Mouse (Mus musculus) layer of hippocampus, adult 9-10 months (tissue): ENCODE measurements around the gene Etl4.

Source experiments
- DNase-seq: peaks from one replicate; pipeline ENCODE4 v3.0.0; 2022; ENCODE audit warnings: low spot score

Gene Etl4

DNA sequence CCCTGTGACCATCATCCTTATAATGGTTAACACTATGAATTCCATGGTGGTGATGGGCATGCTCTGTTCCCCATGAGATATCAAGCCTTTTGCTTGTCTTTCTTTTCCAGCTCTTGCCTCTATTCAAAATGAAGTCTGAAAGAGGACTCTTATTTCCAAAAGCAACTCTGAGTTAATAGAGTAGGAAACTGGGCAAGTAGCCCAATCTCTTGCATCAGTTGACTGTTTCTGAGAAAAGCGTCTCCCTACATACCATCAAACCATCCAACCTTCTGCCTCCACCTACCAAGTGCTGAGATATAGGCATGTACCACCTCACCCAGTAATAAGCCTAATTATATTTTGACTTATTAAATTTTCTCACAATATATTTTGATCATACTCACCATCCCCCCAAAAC, 658.9 kb downstream of the Etl4 start:
- DNase-seq = no peak

DNA sequence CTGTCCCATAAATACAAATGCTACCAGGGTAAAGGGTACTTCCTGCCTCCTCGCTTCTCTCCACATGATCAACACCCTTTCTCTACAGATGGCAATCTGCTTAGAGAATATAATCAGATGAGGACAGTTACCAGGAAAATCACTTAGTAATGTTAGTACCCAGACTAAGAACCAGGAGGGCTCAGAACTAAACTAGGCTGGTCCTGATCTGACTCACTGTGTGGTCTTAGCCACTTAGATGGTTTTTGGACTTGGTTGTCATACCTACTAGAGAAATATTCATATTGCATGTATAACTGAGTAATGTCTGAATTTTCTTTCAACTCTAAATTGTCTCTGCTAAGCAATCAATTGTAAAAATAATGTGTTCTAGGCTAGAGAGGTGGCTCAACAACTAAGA, 662.4 kb downstream of the Etl4 start:
- DNase-seq = no peak

DNA sequence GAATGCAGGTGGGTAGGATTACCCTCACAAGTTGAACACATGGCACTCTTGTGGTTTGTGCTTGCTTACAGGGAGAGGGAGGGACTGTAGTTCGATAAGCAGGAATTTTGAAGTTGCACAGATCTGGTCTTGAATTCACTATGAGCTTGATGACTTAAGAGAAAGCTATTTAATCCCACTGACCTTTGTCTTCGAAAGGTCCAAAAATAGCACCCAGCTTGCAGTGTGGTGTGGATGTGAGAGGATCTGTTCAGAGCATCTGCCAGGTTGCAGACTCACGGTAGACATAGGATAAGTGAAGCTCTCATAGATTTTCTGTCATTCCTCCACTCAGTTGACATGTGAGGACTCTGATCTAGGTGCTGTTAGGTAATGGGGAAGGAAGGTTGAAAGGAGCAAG, 670.8 kb downstream of the Etl4 start:
- no peak for DNase-seq

DNA sequence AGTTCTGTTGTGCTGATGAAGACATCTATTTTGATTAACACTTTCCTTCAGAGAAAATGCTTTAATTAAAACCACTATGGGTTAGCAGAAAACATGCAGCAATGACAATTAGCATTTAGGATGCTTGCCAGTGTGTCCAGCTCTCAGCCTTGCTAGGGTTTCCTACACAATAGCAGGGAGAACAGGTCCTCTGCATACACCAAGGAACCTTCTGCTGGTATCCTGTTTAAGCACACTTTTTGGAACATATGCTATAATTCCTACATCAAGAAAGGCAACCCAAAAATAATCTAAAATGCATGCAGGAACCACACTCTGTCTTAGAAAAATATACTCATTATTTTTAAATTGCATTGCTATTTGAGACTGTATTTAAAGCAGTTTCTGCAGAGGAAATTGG, 673.5 kb downstream of the Etl4 start:
- no peak for DNase-seq

DNA sequence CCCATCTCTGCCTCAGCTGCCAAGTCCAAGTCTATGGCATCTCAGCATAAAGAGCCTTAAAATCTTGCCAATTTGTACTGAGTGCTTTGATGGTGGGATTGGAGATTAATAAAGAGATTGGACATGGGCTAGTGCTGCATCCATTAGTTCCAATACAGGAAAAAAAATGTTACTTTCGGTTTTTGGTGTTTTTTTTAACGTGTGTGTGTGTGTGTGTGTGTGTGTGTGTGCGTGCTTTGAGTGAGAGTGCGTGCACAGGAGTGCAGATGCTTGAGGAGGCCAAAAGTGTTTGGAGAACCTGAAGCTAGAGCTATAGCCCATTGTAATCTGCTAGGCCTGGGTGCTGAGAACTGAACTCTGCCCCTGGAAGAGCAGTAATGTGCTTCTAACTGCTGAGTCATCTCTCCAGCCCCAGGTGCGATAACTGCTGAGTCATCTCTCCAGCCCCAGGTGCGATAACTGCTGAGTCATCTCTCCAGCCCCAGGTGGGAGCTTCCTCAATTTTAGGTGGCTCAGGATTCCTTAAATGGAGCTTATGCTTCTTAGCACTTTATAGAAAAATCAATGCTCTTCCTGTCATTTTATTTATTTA, 674.1 kb downstream of the Etl4 start:
- no peak for DNase-seq

DNA sequence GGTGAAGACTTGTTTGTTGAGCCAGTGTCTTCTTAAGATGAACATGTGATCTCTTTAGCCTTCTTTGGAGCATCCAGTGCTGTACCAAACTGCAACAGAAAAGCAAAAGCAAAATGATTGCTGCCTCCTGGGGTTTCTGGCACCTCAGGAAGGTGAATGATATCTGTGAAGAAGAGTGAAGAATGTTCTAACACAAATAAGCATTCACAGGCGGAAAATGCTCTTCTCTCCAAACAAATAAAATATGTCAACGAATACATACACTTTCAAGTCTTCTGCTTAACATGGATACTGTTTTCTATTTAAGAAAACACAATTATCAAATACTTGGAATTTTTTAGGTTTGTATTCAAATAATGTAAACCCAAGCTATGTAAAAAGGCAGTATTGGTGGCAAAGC, 678.3 kb downstream of the Etl4 start:
- DNase-seq = no peak

DNA sequence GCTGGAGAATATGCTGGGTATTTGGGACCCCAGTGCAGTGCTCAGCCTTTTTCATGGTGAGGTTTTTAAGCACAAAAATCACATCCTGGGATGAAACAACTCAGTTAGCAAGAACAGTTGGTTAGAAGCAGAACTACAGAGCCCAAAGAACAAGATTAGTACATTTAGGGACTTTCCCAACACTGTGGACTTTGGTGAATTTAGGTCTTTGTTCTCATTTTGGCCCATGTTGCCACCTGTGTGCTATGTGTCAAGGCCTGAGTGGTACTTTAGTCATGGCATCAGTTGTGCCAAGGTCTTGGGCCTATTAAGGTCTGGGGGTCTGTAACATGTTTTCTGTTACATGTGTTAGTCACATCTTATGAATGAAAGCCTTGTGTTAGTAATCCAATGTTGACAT, 679.1 kb downstream of the Etl4 start:
- no peak for DNase-seq

DNA sequence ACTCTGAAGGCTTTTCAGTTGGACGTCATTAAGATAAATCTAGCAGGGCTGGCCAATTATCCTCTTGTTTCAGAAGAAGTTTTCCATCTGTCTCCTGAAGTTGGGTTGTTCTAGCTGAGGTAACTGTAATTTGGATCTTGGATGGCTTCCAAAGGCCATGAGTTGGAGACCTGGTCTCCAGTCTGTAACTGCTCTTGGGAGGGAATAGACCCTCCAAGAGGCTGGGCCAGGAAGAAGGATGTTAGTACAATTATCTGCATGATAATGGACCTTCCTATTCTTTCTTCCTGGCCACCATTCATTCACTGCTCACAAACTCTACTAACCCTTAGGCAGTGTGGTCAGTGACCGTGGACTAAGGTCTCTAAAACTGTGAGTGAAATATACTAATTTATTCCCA, 684.5 kb downstream of the Etl4 start:
- no peak for DNase-seq

DNA sequence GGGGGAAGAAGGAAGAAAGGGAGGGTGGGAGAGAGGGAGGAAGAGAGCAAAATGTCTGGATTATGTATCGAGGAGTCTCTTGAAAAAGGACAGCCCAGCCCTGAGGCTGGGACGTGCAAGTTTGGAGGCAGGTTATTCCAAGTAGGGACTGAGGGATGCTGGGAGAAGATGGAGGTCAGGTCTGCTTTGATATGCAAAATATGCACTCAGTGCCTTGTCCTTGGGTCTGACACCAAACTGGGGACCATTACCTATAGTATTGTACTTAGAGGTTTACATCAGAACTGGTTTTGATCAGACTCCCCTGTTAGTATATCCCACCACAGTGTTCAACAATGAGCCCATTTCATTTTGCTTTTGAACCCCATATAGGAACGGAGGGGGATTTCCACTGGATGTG, 685.4 kb downstream of the Etl4 start:
- DNase-seq = no peak

DNA sequence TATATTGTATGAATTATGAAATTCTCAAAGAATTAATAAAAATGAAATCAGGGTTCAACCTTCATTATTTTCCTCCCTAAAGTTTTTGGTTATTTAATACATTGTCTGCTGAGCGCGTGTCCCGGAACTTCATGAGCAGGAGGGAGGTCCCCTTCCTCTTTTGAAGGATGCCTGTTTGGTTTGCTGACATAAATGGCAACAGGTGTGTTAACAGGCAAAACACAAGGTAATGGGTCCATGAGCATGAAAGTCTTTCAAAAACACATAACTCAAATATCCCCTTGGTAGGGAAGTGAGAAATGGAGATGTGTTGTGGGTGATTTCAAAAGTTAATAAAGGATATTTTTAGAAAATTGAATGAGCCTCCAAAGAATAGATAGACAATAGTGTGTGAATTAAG, 687.0 kb downstream of the Etl4 start:
- no peak for DNase-seq

DNA sequence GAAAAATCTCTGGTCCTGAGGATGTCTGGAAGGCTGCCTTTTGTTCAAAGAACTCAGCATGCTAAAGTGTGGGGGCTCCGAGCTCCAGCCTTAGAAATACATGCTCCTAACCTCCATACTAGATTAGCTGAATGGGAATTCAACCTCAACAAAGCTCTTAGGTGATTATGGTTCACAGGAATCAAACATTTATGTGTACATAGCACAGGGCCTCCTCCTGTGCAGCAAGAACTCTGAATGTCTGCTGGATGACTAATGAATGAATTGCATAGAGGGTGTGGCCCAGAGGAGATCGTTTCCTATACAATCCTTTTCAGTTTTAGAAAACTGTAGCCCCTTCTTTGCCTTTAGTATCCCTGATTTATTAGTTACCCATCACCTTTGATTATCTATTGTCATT, 687.6 kb downstream of the Etl4 start:
- no peak for DNase-seq

DNA sequence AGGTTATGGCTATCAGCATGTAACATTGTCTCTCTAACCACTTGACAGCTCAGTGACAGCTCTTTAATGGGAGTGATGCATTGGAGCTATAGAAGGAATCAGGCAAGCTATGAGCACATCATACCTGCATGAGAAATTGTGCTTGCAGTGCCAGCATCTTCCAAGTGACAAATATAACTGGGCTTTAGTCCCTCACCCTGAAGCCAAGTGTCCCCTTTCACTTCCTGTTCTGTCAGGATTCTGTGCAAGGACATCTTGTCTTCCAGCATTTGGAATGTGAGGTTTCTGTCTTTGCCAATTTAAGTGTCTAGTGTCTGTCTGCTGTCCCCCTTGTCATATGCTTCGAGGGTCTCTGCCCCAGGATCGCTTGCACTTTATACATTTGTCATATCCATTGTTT, 693.1 kb downstream of the Etl4 start:
- DNase-seq = no peak

DNA sequence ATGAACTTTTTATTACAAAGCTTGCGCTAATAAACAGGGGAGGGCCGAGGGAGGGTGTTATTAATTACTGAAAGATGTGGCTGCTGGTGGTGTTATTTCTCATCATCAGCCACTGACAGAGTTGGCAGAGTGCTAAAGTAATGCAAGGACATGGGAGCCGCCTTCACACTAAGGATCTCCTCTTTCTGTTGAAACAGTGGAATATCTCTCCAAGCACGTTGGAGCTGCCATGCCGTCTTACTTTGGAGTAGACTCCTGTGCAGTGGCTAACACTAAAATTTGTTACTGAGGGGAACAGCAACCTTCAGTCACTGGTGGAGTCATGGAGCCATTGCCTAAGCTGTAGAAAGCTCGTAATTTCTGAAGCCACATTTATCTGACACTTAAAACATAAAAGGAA, 694.0 kb downstream of the Etl4 start:
- DNase-seq = no peak

DNA sequence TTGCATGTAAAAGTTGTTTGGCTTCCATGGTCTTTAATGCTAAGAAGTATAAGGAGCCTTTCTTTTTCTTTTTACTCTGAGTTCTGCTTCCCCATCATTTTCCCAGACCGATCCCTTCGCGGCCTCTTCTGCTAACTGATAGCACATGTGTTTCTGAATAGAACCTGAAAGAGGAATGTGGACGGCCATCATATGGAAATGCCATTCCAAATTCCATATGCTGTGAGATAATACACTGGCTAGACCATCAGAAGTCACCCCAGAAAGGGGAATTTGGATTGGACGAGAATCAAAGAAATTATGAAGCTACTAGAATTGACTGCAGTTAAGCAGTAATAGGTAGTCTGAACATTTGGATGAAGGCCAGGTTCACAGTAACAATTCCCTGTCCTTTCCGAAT, 694.4 kb downstream of the Etl4 start:
- no peak for DNase-seq

DNA sequence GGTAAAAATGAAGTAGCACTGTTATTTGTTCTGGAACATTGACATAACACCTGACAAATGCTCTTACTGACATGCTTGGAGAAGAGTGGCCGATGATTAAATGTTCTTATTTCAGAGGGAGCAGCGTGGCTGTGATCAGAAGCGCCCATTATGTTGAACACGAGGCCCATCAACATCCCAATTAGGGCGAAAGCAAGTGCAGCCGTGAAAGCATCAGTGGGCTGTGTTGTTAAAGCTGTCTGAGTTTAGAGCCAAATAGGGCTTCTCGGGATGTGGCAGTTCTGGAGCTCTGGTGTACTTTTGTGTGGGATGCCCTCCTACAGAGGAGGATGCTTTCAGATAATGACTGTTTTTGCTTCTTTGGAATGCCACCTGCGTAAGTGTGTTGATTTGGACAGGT, 699.6 kb downstream of the Etl4 start:
- DNase-seq = no peak

DNA sequence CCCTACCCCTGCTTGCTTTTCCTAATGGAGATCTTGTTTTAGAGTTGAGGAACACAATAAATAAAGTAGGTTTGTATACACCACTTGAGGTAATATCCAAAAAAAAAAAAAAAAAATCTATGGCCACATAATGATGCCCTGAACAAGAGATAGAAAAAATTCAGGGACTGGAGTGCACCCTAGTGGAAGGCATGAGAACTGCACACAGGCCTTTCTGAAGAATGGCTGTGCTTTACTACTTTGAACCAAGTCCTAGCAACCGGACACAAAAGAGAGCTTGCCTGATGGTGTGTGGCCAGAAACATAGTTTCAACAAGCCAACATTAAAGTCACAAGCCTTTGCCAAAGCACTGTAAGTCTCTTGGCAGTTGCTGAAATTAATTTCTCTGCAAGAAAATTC, 706.4 kb downstream of the Etl4 start:
- no peak for DNase-seq

DNA sequence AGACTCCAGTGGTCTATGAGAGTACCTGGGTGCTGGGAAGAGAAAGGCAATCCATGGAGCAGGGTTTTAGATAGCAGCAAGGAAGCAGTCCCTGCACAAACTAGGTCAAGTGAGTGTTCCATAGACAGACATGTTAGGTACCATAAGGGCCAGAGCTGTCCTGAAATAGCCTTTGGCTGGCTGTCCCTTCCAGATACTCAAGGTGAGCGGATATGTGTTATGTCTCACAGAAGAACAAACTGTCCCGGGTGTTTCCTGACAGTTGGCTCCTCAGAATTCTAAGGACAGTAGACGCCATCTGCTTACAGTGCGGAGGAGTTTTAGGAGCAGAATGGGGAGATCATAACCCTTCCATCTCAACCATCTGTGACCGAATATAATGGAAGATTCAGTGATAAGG, 708.8 kb downstream of the Etl4 start:
- no peak for DNase-seq

DNA sequence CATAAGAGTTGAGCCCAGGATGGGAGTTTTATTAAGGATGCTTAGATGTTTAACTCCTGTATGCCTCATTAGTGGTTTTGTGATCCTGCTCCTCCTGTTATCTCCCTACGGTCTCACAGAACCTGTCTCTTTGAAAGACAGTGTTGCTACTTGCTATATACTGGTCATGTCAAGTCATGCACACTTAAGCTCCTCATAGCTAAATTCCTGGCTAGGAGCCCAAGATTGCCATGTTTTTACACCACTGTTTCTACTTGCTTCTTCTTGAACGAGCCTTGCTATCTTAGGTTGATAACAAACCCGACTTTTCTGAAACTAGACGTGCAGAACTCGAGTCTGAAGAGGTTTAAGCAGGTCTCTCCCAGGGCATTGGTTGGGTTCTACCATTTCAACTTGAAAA, 710.3 kb downstream of the Etl4 start:
- DNase-seq = no peak

DNA sequence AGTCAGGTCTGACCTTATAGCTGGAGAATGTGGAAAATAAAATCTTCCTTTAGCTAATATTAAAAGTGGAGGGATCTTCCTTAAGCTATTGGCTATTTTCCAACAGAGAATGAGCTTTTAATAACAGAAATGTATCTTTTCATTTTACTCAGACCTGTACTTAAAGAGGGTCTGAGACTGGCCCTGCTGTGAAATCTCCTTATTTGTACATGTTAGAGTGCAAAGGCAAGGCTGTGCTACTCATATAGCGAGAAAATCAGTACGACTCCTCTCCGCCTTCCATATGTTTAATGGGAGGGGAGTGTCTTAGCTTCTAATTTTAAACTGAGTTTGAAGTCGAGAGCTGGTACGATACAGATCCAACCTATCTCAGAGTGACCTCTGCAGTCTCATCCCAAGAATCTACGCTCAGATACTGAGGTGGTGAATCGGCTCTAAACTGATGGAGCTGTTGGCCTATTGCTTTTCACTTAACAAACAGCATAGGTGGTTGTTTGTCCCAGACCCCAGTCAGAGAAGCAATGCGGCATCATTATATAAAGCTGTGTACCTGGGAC, 719.7 kb downstream of the Etl4 start:
- DNase-seq = no peak

DNA sequence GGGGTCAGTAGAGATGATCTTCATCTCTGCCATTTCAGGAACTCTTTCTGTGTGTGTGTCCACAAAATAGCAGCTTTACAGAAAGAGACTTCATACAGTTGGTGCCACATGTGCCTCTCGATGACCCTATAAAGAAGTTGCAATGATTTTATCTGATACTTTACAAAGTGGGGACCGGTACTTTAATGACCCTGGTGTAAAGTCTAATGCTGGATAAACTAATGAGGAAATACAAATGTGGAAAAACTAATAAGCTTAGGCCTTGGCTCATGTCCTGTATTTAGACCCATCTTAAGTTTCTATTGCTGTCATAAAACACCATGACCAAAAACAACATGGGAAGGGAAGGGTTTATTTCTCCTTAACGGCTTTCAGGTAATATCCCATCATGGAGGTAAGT, 729.0 kb downstream of the Etl4 start:
- DNase-seq = no peak

DNA sequence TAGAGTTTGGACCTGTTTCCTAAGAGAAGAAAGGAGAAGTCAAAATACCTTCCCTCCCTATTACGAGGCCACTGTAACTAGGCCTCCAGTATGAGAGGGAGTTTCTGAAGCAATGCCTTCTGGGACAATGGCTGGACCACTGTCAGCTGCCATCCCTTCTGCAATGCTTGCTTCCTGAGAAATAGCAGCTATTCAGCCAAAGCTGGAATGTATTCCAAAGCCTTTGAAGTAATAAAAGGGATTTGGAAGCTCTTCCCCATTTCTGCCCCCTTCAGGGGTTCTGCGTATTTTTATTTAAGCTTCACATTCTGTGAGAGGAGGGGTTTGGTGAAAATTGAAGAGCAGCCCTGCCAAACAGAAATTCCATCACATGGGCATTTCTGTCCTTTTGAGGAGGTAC, 730.1 kb downstream of the Etl4 start:
- no peak for DNase-seq

DNA sequence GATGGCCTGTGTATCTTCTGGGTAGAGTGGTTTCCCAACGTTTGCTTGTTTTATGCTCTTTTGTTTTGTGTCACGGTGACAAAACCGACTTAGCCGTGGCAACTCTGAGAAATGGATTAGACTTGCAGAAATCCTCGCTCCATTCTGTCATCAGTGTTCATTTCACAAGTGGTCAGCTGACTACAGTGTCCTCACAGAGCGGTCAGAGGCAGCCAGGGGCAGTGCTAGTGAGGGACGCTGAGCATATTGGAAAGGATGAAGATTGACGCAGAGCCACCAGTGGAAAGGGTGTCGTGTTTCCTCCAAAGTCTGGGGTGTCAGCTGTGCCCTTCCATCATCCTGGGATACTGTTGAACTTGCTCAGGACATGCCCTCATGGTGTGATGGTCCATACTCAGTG, 733.2 kb downstream of the Etl4 start:
- no peak for DNase-seq

DNA sequence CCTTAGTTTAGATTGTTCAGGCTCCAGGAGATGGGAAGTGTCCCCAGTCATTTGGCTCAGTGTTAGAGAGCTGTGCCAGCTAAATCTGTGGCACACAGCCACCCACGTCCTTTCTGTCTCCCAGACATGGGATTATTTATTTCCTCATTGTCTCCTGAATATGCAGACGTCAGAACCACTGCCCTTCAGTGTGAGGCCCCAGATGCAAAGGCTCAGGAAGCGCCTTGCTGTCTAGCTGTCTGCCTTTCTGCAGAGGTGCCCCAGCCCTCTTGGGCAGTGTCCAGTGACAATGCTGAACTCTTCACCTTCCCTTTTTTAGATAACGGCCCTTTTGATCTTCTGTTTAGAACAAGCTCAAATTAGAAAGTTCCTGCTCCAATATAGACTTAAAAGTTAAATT, 740.2 kb downstream of the Etl4 start:
- DNase-seq = peak; percentile 56

DNA sequence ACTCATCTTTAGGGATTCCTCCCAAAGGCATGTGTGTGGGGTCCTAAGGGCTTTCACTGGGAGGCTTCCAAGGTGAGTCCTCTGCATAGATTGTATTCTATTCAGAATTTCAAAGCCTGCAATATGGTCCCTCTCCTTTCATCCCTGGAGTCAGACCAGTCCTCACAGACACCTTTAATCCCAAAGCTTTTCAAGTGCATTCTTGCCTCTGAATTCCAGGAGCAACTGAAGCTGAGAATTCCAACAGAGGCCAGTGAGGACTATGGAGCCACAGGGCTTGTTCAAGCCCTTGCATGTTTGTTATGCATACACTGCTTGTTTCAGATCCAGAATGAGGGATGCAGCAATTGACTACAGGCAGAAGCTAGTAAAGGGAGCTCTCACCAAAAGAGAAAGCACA, 743.5 kb downstream of the Etl4 start:
- DNase-seq = no peak

DNA sequence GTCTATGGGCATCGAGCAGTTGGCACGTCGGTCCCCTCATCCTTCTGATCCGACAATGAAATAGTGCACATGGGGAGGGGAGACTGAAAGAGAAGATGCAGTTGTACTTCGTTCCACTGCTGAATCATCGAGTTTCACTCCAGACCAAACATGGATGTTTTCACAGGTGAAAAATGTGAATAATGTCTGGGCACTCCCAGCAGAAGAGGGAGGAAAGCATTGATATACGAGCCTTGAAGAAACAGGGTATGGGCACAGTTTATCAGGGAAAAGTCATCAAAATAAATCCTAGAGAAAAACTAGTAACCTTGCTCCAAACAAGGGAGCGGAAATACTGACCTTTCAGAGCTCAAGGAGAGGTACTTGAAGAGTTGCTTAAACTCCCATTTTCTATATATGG, 744.5 kb downstream of the Etl4 start:
- DNase-seq = no peak
